Mouse (Mus musculus): ENCODE measurements around the gene Zfp827. TPM values are rescaled to one million over a fixed set of nuclear protein-coding genes. Genes with fewer than 3 reads are reported as not detected.

Zfp827 gene
- polyA plus RNA-seq, 1 experiment from 2014 or later = 16.8 TPM

DNA sequence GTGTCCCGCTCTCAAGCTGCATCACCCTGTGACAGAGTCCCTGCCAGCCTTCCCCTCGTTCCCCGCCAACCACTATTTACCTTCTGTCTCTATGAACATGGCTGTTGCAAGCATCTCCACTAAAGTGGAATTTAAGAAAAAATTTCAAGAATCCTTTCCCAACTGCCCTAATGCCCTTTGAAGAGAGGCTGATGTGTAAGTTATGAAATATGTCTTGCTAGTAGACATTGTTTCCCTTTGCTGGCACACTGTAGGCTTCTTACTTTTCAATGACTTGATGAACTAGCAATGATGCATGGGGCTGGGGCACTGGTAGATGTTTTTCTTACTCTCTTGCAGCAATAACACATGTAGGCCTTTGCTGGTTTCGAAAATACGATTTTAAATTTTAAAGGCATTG, 49.0 kb downstream of the Zfp827 start:
- no peak overlapping the region for H3K27ac ChIP-seq (ENCODE audit: low read depth, low read length)
- no peaks in the 10 kb centered on the region for H3K27me3 ChIP-seq (ENCODE audit: control insufficient read depth, insufficient read depth, low read length)
- WGBS = 91% methylated on average over 5 of the region's 5 CpGs
- ATAC-seq (ENCODE audit: low read depth) = no peak
- H3K36me3 ChIP-seq (ENCODE audit: control insufficient read depth, insufficient read depth, low read length) = peaks cover 11% of the 10 kb centered on the region; the same call in 1 of the 2 replicates
- no peak overlapping the region for H3K4me3 ChIP-seq (ENCODE audit: low read depth, low read length)
- H3K9ac ChIP-seq (replicated peaks; ENCODE audit: low read depth, low read length) = no peak overlapping the region
- H3K4me2 ChIP-seq (ENCODE audit: low read depth, low read length) = no peak overlapping the region
- no peaks in the 10 kb centered on the region for H3K9me3 ChIP-seq (ENCODE audit: control insufficient read depth, low read length)
- H3K4me1 ChIP-seq (ENCODE audit: control insufficient read depth, insufficient read depth, low read length) = peaks cover 32% of the 10 kb centered on the region

DNA sequence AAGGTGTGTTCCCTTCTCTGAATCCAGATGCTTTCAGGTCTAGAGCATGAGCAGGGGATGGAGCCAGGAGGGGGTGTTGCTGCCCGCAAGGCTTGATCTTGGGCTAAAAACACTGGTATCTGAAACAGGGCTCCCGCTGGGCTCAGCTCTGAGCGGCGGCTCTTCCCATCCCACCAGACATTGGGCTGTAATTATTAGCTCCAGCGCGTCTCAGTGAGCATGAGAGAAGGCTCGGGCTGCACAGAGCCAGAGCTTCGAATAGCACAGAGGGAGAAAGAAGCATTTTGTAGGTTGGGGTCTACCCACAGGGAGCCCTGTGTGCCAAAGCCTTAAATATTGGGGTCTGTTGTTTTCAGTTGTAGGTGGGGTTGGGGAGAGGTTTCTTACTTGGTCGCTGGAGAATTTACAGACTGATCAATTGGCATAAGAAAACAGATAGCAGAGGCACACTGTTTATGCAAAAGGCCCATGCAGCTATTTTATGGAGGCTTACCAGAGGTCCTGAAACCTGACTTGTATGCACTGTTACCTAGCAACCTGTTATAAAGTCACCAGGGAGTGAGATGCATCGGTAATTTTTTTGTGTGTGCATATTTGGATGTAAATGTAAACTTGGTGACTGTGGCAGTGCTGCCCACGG, 50.4 kb downstream of the Zfp827 start:
- ATAC-seq (ENCODE audit: low read depth) = peak; percentile 72
- Histone ChIP-seq H3K9ac (replicated peaks; ENCODE audit: low read depth, low read length) (0 out of 2 replicates have a peak overlapping the region, but pooled peaks have one; percentile 1), H3K4me1 (ENCODE audit: control insufficient read depth, insufficient read depth, low read length) (peaks cover 34% of the 10 kb centered on the region), H3K4me3 (ENCODE audit: low read depth, low read length) (no peak overlapping the region), H3K9me3 (ENCODE audit: control insufficient read depth, low read length) (no peaks in the 10 kb centered on the region), H3K27ac (ENCODE audit: low read depth, low read length) (peak overlapping the region; percentile 63; the same call in 1 of the 2 replicates), H3K27me3 (ENCODE audit: control insufficient read depth, insufficient read depth, low read length) (no peaks in the 10 kb centered on the region), H3K36me3 (ENCODE audit: control insufficient read depth, insufficient read depth, low read length) (peaks cover 11% of the 10 kb centered on the region; the same call in 1 of the 2 replicates), H3K4me2 (ENCODE audit: low read depth, low read length) (peak overlapping the region; percentile 7; the same call in 1 of the 2 replicates)
- 7% methylated on average over 11 of the region's 11 CpGs for WGBS

DNA sequence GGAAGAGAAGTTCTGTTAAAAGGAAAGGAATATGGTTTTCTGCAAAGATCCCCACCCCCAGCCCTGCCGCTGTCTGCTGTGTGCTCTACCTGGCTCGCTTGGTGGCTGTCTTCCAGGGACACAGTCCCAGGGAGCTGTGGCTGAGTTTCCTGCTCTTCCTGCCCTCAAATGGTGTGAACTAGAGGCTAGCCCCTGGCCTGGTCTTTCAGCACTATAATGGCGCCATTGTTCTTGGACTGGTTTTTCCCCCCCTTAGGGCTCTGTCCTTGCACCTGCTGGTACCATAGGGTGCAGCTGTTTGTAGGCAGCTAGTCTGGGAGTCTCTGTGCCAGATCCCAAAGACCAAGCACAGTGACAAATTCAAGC, 50.9 kb downstream of the Zfp827 start:
- 49% methylated on average over 3 of the region's 3 CpGs for WGBS
- Histone ChIP-seq H3K4me3 (ENCODE audit: low read depth, low read length) (no peak overlapping the region), H3K27me3 (ENCODE audit: control insufficient read depth, insufficient read depth, low read length) (no peaks in the 10 kb centered on the region), H3K9me3 (ENCODE audit: control insufficient read depth, low read length) (no peaks in the 10 kb centered on the region), H3K4me2 (ENCODE audit: low read depth, low read length) (peak overlapping the region; percentile 7; the same call in 1 of the 2 replicates), H3K4me1 (ENCODE audit: control insufficient read depth, insufficient read depth, low read length) (peaks cover 34% of the 10 kb centered on the region), H3K36me3 (ENCODE audit: control insufficient read depth, insufficient read depth, low read length) (peaks cover 11% of the 10 kb centered on the region; the same call in 1 of the 2 replicates), H3K9ac (replicated peaks; ENCODE audit: low read depth, low read length) (no peak overlapping the region), H3K27ac (ENCODE audit: low read depth, low read length) (peak overlapping the region; percentile 63)
- peak; percentile 36 for ATAC-seq (ENCODE audit: low read depth)

DNA sequence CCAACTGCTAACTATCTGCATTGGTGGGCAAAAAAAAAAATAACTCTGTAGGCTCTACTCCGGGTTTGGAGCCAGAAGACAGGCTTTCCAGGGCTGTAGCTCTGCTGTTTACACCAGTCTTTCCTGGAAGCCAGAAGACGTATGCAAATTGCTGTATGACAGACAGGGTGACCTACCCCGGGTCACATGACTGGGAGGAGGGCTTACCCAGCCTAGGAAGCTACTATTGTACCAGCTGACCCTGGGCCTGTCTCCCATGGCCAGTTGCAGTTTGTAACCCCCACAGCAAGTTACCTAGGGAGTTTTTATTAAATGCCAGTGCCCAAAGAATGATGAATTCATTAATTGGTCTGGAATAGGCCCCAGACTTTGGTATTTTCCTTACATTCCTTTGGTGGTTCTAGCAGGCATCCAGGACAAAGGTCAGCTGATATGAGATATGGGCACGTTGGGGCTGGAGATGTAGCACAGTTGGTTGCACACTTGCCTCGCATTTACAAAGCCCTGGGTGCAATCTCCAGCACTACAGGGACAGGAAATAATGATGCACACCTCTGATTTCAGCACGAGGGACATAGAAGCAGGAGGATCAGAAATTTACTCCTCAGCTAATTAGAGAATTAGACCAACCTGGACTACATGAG, 52.0 kb downstream of the Zfp827 start:
- Histone ChIP-seq H3K27ac (ENCODE audit: low read depth, low read length) (no peak overlapping the region), H3K4me1 (ENCODE audit: control insufficient read depth, insufficient read depth, low read length) (peaks cover 34% of the 10 kb centered on the region)

DNA sequence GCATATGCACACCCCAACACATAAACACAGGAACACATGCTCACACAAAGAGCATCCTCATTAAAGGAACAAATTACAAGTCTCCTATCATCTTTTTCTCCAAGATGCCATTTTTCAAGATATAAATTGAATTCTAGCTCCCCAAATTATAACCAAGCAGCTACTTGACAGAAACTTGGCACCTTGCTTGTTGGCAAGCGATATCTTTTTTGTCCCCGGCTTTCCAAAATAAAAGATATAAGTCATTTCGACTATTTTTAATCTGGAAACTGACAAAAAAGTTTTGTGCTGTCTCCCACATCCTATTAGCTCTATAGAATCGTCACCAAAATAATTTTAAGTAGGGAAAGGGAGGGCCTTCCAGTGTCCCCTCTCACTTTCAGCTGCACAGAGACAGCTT, 53.1 kb downstream of the Zfp827 start:
- Histone ChIP-seq H3K4me3 (ENCODE audit: low read depth, low read length) (no peak overlapping the region), H3K9ac (replicated peaks; ENCODE audit: low read depth, low read length) (no peak overlapping the region), H3K27me3 (ENCODE audit: control insufficient read depth, insufficient read depth, low read length) (no peaks in the 10 kb centered on the region), H3K4me1 (ENCODE audit: control insufficient read depth, insufficient read depth, low read length) (peaks cover 34% of the 10 kb centered on the region), H3K9me3 (ENCODE audit: control insufficient read depth, low read length) (no peaks in the 10 kb centered on the region), H3K4me2 (ENCODE audit: low read depth, low read length) (no peak overlapping the region), H3K36me3 (ENCODE audit: control insufficient read depth, insufficient read depth, low read length) (peaks cover under 1% of the 10 kb centered on the region; the same call in 1 of the 2 replicates), H3K27ac (ENCODE audit: low read depth, low read length) (no peak overlapping the region)
- 89% methylated on average over 4 of the region's 4 CpGs for WGBS
- ATAC-seq (ENCODE audit: low read depth) = no peak

More for the DNA sequence above, 52.0 kb downstream of the Zfp827 start:
- H3K36me3 ChIP-seq (ENCODE audit: control insufficient read depth, insufficient read depth, low read length) = peaks cover 8% of the 10 kb centered on the region; the same call in 1 of the 2 replicates
- WGBS = 80% methylated on average over 6 of the region's 6 CpGs
- no peak overlapping the region for H3K4me3 ChIP-seq (ENCODE audit: low read depth, low read length)
- H3K9ac ChIP-seq (replicated peaks; ENCODE audit: low read depth, low read length) = no peak overlapping the region
- no peaks in the 10 kb centered on the region for H3K27me3 ChIP-seq (ENCODE audit: control insufficient read depth, insufficient read depth, low read length)
- ATAC-seq (ENCODE audit: low read depth) = no peak
- no peak overlapping the region for H3K4me2 ChIP-seq (ENCODE audit: low read depth, low read length)
- no peaks in the 10 kb centered on the region for H3K9me3 ChIP-seq (ENCODE audit: control insufficient read depth, low read length)

DNA sequence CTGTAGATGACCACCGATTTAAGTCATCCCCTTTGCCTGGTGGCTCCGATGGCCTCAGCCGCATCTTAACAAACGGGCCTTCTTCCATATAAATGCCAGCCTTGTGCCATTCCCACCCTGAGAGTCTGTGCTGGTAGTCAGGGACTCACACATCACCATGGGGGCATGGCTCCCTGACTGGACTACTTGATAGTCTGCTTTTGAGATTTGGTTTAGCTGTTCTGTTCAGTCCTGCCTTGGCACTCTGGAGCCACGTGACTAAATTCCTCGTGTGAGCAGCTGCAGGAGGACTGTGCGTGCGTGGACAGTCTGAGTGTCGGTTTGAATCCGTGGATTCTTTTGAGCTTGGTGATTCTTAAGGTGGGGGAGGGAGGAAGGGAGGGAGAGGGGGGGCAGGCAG, 53.7 kb downstream of the Zfp827 start:
- no peaks in the 10 kb centered on the region for H3K36me3 ChIP-seq (ENCODE audit: control insufficient read depth, insufficient read depth, low read length)
- H3K27me3 ChIP-seq (ENCODE audit: control insufficient read depth, insufficient read depth, low read length) = no peaks in the 10 kb centered on the region
- H3K4me1 ChIP-seq (ENCODE audit: control insufficient read depth, insufficient read depth, low read length) = peaks cover 34% of the 10 kb centered on the region
- H3K9me3 ChIP-seq (ENCODE audit: control insufficient read depth, low read length) = no peaks in the 10 kb centered on the region
- H3K27ac ChIP-seq (ENCODE audit: low read depth, low read length) = 0 out of 2 replicates have a peak overlapping the region, but pooled peaks have one; percentile 34
- ATAC-seq (ENCODE audit: low read depth) = 0 out of 2 replicates have a peak, but pooled peaks have one; percentile 18
- WGBS = 59% methylated on average over 10 of the region's 10 CpGs
- no peak overlapping the region for H3K9ac ChIP-seq (replicated peaks; ENCODE audit: low read depth, low read length)
- no peak overlapping the region for H3K4me2 ChIP-seq (ENCODE audit: low read depth, low read length)
- H3K4me3 ChIP-seq (ENCODE audit: low read depth, low read length) = no peak overlapping the region

DNA sequence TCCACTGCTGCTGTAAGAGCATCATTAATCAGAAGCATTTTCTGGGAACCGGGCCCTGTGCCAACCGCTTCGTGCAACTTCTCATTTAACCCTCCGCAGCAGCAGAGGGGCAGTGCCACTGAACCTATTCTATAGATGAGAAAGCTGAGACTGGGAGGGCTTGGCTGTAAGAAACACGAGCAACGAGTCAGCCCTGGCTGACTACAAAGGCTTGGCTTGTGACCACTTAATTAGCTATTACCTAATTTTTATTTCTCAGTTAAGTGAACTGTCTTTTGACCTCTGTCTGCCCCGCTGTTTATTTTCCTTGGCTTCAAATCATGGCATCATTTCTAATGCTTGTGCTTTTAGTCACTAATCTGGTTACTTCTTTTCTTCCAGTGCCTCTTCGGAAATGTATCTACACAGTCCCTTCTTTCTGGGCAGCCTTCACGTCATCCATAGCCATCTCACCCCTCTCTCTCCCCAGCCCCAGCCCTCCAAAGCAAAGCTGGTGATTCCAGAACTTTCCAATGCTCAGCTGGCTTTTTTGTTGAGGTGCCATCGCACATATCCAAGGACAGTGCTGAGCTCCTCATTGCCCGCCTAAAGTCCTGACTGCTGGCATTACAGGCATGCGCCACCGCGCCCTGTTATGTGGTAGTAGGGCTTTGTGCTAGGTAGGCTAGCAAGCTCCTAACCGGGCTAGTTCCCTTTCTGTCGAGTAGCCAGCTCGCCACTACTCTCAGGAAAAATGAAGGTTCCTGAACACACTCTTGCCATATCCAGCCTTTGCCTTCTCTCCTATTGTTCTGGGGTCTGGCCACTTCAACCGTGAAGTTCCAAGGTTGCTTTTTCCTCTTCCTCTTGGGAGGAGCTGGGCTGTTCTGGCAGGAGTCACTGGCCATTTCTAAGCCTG, 55.5 kb downstream of the Zfp827 start:
- no peaks in the 10 kb centered on the region for H3K36me3 ChIP-seq (ENCODE audit: control insufficient read depth, insufficient read depth, low read length)
- H3K27ac ChIP-seq (ENCODE audit: low read depth, low read length) = 0 out of 2 replicates have a peak overlapping the region, but pooled peaks have one; percentile 16
- H3K4me2 ChIP-seq (ENCODE audit: low read depth, low read length) = no peak overlapping the region
- 68% methylated on average over 18 of the region's 18 CpGs for WGBS
- H3K9ac ChIP-seq (replicated peaks; ENCODE audit: low read depth, low read length) = no peak overlapping the region
- H3K27me3 ChIP-seq (ENCODE audit: control insufficient read depth, insufficient read depth, low read length) = no peaks in the 10 kb centered on the region
- ATAC-seq (ENCODE audit: low read depth) = no peak
- H3K4me1 ChIP-seq (ENCODE audit: control insufficient read depth, insufficient read depth, low read length) = peaks cover 25% of the 10 kb centered on the region
- no peaks in the 10 kb centered on the region for H3K9me3 ChIP-seq (ENCODE audit: control insufficient read depth, low read length)
- H3K4me3 ChIP-seq (ENCODE audit: low read depth, low read length) = no peak overlapping the region

DNA sequence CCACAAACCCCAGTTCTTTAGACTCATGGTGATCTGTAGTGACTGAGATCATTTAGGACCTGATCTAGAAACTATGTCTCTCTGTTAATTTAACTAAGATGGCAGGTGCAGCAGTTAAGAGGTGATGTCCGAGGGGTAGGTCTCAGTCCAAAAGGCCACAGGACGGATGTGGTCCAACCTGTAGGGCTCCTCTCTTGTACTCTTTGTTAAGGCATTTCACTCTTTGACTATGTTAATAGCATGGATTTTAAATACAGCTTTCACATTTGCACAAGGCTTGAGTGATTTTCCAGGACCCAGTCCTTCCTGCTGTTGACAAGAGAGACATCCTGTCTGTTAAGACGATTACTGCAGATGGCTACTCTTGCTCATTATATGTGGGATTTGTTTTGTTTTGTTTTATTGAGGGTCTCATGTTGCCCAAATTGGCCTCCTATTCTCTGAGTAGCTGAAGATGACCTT, 56.2 kb downstream of the Zfp827 start:
- no peak overlapping the region for H3K27ac ChIP-seq (ENCODE audit: low read depth, low read length)
- no peaks in the 10 kb centered on the region for H3K27me3 ChIP-seq (ENCODE audit: control insufficient read depth, insufficient read depth, low read length)
- no peaks in the 10 kb centered on the region for H3K9me3 ChIP-seq (ENCODE audit: control insufficient read depth, low read length)
- H3K4me2 ChIP-seq (ENCODE audit: low read depth, low read length) = no peak overlapping the region
- peaks cover 18% of the 10 kb centered on the region for H3K4me1 ChIP-seq (ENCODE audit: control insufficient read depth, insufficient read depth, low read length)
- H3K36me3 ChIP-seq (ENCODE audit: control insufficient read depth, insufficient read depth, low read length) = no peaks in the 10 kb centered on the region
- no peak overlapping the region for H3K4me3 ChIP-seq (ENCODE audit: low read depth, low read length)
- H3K9ac ChIP-seq (replicated peaks; ENCODE audit: low read depth, low read length) = no peak overlapping the region
- ATAC-seq (ENCODE audit: low read depth) = no peak
- 81% methylated on average over 3 of the region's 3 CpGs for WGBS

Data from neural tube, embryonic 14.5 days (tissue).